Mouse (Mus musculus) telencephalon, adult 2 months (tissue): Measurements from ENCODE around the gene Kmt5c.
"Not testable (repeated sequence)": the region's sequence is repeated elsewhere in the genome, so short reads cannot be mapped to it uniquely, and the experiment has no call there.

ENCODE experiments used
- DNase-seq: peaks from one replicate; pipeline ENCODE4 v3.0.0-alpha.2; 2011; ENCODE audit warnings: low read depth, low spot score

The Kmt5c gene

GRCm38 (mm10) chr7:4789436-4789935 lies 49.6 kb downstream of the Kmt5c start, which contains the start of gene Tmem238:
Gene Tmem238, minus strand, starts transcription at chr7:4789656.
- DNase-seq: no peak

GRCm38 (mm10) chr7:4792278-4793212 lies 52.6 kb downstream of the Kmt5c start, which contains the start of gene Rpl28:
Gene Rpl28, plus strand, starts transcription at chr7:4792874.
- DNase-seq: peak; percentile 94

GRCm38 (mm10) chr7:4793248-4793647 lies 53.3 kb downstream of the Kmt5c start:
- not testable (repeated sequence) for DNase-seq

GRCm38 (mm10) chr7:4793674-4794073 lies 53.8 kb downstream of the Kmt5c start:
- no peak for DNase-seq

- no peak for DNase-seq
These were observed 54.8 kb downstream of the Kmt5c start for GRCm38 (mm10) chr7:4794631-4795168.

- no peak for DNase-seq
These were observed 56.0 kb downstream of the Kmt5c start for GRCm38 (mm10) chr7:4795767-4796433.
